Mouse (Mus musculus) cortical plate, adult 2 months (tissue): ENCODE data around the gene Bak1.

Experiments used
- CTCF ChIP-seq: fragments of 200-500 bp; IDR thresholded peaks from 2 replicates; pipeline ENCODE4 v1.5.1; 2011; ENCODE audit warnings: mild to moderate bottlenecking, control low read depth, low read length; ENCODE audit not compliant: insufficient read depth; ENCODE audit errors: extremely low read depth
- POLR2A ChIP-seq: fragments of 200-500 bp; IDR thresholded peaks from 2 replicates; pipeline ENCODE4 v1.6.1; 2011; ENCODE audit warnings: mild to moderate bottlenecking, low read length, control low read depth; ENCODE audit not compliant: insufficient read depth; ENCODE audit errors: extremely low read depth

- TF ChIP-seq CTCF (no peak), POLR2A (no peak)
Measured at GRCm38 (mm10) chr17:27028909-27029308, at the start of gene Bak1.
